Mouse (Mus musculus): ENCODE measurements around the gene Bap1. TPM values are rescaled to one million over a fixed set of nuclear protein-coding genes. Genes with fewer than 3 reads are reported as not detected.
A peak's percentile ranks its signal among the peaks of the same experiment; 100 is the strongest.

Bap1 gene
- polyA plus RNA-seq, 1 experiment, result 17.8 TPM

DNA sequence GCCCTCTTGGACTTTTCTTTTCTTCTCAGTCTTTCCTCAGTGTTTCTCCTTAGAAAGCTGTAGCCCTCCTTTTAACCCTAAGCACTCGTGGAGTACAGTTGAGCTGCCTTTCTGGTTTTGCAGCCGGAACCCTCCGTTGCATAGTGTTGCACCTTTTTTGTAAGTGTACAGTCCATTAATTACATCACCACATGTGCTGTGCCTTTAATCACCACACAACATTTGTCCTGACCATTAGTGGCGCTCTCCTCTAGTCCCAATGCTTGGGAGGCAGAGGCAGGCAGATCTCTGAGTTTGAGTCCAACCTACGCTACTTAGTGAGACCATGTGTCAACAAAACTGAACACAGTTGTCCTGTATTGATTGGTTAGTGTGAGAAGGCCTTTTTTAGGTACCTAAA lies 841 bp downstream of the Bap1 start:
- peak overlapping the region; percentile 79 for H3K4me3 ChIP-seq (ENCODE audit: insufficient read depth, low read depth, low read length)
- no peaks in the 10 kb centered on the region; the same call in 1 of the 2 replicates for H3K4me1 ChIP-seq (ENCODE audit: control insufficient read depth, insufficient read depth, insufficient read length, low read length)
- no peak overlapping the region for H3K27ac ChIP-seq (replicated peaks; ENCODE audit: low read depth, low read length)

DNA sequence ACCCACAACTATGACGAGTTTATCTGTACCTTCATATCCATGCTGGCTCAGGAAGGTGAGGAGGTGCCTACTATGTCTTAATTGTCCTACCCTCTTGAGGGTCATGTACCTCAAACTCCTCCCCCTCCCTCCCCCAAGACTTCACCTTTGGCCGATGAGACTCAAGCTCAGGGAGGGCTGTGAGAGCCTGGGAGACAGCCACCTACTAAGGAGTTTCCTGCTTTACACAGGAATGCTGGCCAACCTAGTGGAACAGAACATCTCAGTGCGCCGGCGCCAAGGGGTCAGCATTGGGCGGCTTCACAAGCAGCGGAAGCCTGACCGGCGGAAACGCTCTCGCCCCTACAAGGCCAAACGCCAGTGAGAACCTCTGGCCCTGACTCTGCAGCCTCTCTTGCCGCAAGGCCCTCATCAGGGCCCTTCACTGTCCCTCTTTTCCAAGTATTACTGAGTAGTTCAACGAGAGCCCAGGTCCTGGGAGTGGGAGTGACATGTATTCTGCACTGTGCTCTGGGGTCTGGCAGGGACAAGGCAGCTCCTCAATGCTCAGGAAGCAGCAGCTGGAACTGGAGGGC lies 7.3 kb downstream of the Bap1 start:
- Histone ChIP-seq H3K4me3 (ENCODE audit: insufficient read depth, low read depth, low read length) (no peak overlapping the region), H3K4me1 (ENCODE audit: control insufficient read depth, insufficient read depth, insufficient read length, low read length) (no peaks in the 10 kb centered on the region), H3K27ac (replicated peaks; ENCODE audit: low read depth, low read length) (no peak overlapping the region)

DNA sequence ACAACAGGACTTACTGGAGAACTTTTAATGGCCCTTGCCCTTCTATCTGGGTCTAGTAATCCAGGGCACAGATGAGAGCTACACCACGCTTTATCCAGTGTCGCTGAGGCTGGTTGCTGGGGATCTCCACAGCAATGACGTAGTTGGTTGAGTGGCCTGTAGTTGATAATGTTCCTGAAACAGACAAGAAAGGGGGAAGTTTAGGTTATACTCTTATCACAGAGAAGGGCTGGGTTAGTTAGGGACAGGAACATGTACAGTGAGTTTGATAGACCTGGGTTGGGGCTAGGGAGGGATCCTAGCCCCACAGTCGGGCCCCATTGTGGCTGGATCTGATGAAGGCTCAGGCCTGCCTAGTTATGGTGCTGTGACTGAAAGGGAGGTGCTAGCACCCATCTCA lies 9.1 kb downstream of the Bap1 start:
- H3K4me1 ChIP-seq (ENCODE audit: control insufficient read depth, insufficient read depth, insufficient read length, low read length), result no peaks in the 10 kb centered on the region
- H3K27ac ChIP-seq (replicated peaks; ENCODE audit: low read depth, low read length), result no peak overlapping the region
- H3K4me3 ChIP-seq (ENCODE audit: insufficient read depth, low read depth, low read length), result no peak overlapping the region

DNA sequence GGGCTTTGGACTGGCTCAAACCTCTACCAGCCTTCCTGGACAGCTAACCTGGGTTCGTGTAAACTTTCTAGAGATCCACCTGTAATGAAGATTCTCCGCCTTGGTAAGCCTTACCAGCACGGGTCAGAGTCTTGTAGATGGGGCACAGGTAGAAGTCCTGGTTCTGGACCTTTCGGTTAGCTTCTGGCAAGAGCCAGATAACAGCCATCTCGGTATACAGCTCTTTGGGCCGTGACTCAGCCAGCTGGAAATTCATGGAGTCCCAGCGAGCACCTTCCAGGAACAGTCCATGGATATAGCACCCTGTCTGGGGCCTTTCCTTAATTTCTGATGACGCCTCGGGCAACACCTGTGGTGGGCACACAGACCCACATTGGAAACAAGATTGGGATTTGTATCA lies 9.7 kb downstream of the Bap1 start:
- H3K27ac ChIP-seq (replicated peaks; ENCODE audit: low read depth, low read length), result no peak overlapping the region
- H3K4me3 ChIP-seq (ENCODE audit: insufficient read depth, low read depth, low read length), result no peak overlapping the region
- no peaks in the 10 kb centered on the region for H3K4me1 ChIP-seq (ENCODE audit: control insufficient read depth, insufficient read depth, insufficient read length, low read length)

DNA sequence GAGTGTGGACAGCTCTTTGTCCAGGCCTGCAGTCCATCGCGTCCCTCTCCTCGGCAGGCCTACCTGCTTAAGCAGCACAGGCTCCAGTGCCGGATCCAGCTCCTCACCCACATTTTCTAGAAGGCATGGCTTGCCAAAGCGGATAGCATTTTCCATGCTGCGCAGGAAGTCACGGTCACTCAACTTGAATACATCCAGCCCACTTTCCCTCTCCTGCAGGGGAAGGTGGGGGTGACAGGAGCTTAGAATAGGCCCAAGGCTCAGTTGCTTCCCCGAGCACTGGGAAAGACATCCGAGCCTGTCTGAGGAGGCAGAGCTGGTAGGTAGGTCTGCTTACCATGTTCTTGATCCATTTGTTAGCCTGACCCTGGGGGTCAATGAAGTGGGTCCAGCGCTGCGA lies 16.4 kb downstream of the Bap1 start:
- Histone ChIP-seq H3K4me3 (ENCODE audit: insufficient read depth, low read depth, low read length) (no peak overlapping the region), H3K27ac (replicated peaks; ENCODE audit: low read depth, low read length) (no peak overlapping the region)

DNA sequence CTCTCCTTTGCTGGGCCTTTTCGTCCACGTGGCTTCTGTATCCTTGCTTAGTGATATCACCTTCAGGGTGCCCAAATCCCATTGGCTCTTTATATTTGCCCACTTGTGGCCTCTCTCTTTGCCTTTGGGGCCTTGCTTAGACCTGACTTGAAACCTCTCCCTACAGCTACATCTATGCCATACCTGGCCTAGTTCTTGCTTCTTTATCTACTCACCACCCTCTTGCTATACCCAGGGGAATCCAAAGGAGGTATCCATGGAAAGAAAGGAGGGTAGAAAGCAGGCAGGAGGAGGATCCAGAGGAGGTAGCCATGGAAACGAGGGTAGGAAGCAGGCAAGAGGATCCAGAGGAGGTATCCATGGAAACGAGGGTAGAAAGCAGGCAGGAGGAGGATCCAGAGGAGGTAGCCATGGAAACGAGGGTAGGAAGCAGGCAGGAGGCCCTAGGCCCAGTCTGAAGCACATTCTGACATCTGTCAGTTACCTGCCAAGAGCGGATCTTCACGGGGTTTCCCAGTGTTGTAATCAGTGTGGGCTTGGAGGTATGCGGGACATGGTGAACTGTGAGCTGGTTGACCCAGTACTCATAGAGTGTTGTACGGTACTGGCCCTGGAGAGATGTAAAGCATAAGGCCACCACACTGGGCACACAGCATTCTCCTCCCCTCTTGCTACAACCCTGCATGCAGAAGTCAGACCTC lies 17.2 kb downstream of the Bap1 start:
- H3K27ac ChIP-seq (replicated peaks; ENCODE audit: low read depth, low read length), result no peak overlapping the region
- H3K4me3 ChIP-seq (ENCODE audit: insufficient read depth, low read depth, low read length), result no peak overlapping the region
- H3K4me1 ChIP-seq (ENCODE audit: control insufficient read depth, insufficient read depth, insufficient read length, low read length), result no peaks in the 10 kb centered on the region

More for the DNA sequence above, 16.4 kb downstream of the Bap1 start:
- H3K4me1 ChIP-seq (ENCODE audit: control insufficient read depth, insufficient read depth, insufficient read length, low read length), result no peaks in the 10 kb centered on the region

DNA sequence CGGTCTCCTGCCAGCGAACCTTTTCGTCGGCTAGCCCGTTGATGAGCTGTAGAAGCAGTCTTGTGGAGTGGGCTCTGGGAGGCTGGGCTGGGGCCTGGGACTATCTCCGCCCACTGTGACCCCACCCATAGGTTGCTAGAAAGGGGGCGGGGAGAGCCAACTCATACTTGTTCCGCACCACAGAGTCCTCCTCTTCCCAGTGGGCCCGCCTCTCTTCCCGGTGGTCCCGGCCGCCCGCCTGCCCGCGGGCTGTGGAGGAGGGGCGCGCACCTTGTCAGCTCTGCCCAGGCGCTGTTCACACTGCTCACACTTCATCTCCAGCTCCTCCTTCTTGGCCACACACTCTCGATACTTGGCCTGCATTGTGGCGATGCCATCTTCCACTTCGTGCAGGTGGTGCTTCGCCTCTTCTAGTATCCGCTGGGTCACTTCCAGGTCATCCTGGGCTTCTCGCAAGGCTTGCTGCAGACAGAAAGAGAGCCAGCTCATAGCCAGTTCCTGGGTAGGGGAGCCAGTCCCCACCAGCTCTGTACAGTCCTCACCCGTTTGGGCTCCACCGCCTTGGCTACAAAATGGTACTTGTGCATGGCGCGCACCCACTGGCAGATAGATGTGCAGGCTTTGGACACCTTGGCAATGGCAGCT lies 18.3 kb downstream of the Bap1 start:
- Histone ChIP-seq H3K4me1 (ENCODE audit: control insufficient read depth, insufficient read depth, insufficient read length, low read length) (no peaks in the 10 kb centered on the region), H3K4me3 (ENCODE audit: insufficient read depth, low read depth, low read length) (no peak overlapping the region), H3K27ac (replicated peaks; ENCODE audit: low read depth, low read length) (no peak overlapping the region)

DNA sequence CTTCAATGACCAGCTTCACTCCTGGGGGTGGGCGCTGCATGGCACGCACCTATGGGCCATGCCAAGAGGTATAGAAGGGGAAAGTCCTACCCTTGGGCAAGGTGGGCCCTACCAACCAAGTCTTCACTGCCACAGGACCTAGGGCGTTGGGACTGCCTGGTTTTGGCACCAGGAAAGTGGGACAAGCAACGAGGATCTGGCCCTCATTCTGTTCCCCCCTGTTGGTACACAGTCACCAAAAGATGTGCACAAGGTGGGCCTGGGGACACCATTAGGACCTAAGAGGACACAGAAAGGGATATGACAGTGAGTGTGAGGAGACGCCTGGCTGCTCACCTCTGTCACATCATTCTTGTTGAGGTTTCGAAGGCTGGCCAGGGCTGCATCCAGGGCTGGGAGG lies 19.9 kb downstream of the Bap1 start:
- no peaks in the 10 kb centered on the region for H3K4me1 ChIP-seq (ENCODE audit: control insufficient read depth, insufficient read depth, insufficient read length, low read length)
- H3K4me3 ChIP-seq (ENCODE audit: insufficient read depth, low read depth, low read length), result no peak overlapping the region
- H3K27ac ChIP-seq (replicated peaks; ENCODE audit: low read depth, low read length), result no peak overlapping the region

DNA sequence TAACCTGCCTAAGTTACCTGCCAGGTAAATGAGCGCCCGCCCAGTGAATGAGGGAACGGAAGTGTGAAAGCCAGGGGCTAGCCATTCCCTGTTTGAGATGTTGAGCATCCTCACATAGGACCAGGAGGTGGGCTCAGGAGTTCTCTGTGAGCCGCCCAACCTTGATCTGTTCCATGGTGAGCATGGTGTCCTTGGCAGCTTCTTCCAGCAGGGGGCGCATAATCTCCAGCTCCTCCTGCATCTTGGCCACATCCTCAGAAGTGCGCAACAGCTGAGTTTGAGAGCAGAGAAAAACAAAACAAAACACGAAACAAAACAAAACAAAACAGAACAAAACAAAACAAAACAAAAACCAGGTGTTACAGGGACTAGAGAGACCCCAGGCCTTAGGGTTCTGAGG lies 20.9 kb downstream of the Bap1 start:
- H3K27ac ChIP-seq (replicated peaks; ENCODE audit: low read depth, low read length), result no peak overlapping the region
- no peak overlapping the region for H3K4me3 ChIP-seq (ENCODE audit: insufficient read depth, low read depth, low read length)
- no peaks in the 10 kb centered on the region for H3K4me1 ChIP-seq (ENCODE audit: control insufficient read depth, insufficient read depth, insufficient read length, low read length)

DNA sequence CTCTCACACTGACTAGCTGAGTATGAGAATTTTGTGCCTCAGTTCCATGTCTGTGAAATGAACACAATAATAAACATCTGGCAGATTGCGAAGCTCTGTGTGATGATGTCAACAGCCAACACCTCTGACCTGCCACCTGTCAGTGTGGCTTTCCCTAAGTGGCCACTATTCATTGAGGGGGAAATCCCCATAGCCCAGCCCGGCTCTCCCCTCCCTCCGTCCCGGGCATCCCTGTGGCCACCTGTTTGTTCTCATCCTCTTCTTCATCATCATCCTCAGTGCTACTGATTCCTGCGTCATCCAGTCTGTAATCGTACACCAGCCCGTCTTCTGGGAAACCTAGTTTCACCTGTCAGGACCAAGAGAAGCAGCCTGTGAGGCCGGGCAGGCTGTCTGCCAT lies 34.5 kb downstream of the Bap1 start:
- H3K4me1 ChIP-seq (ENCODE audit: control insufficient read depth, insufficient read depth, insufficient read length, low read length), result no peaks in the 10 kb centered on the region

More for the DNA sequence above, 34.5 kb downstream of the Bap1 start:
- no peak overlapping the region for H3K27ac ChIP-seq (replicated peaks; ENCODE audit: low read depth, low read length)
- H3K4me3 ChIP-seq (ENCODE audit: insufficient read depth, low read depth, low read length), result no peak overlapping the region

Other genes starting within 250 kb of the Bap1 start
- 153 and 202 TPM in 2 replicates for gene Spcs1, start 249.8 kb upstream of the Bap1 start, polyA plus RNA-seq (2012; ENCODE audit: insufficient read depth, insufficient read length, missing spikeins)
- 12.9 and 19.0 TPM in 2 replicates for gene Pbrm1, start 232.3 kb upstream of the Bap1 start, polyA plus RNA-seq (2012; ENCODE audit: insufficient read depth, insufficient read length, missing spikeins)
- 25.5 and 43.9 TPM in 2 replicates for gene Gnl3, start 232.3 kb upstream of the Bap1 start, polyA plus RNA-seq (2012; ENCODE audit: insufficient read depth, insufficient read length, missing spikeins)
- 119 and 175 TPM in 2 replicates for gene Smim4, start 122.5 kb upstream of the Bap1 start, polyA plus RNA-seq (2012; ENCODE audit: insufficient read depth, insufficient read length, missing spikeins)
- gene Nt5dc2, start 120.4 kb upstream of the Bap1 start, polyA plus RNA-seq (2012; ENCODE audit: insufficient read depth, insufficient read length, missing spikeins), result 2.5 and 4.0 TPM in 2 replicates
- gene Stab1, start 82.8 kb upstream of the Bap1 start, polyA plus RNA-seq (2012; ENCODE audit: insufficient read depth, insufficient read length, missing spikeins), result 25.2 and 28.0 TPM in 2 replicates
- gene Tnnc1, start 43.1 kb upstream of the Bap1 start, polyA plus RNA-seq (2012; ENCODE audit: insufficient read depth, insufficient read length, missing spikeins), result 17.2 and 24.4 TPM in 2 replicates
- gene Nisch, start 34.5 kb upstream of the Bap1 start, polyA plus RNA-seq (2012; ENCODE audit: insufficient read depth, insufficient read length, missing spikeins), result 83.6 and 84.5 TPM in 2 replicates
- gene Sema3g, start 33.6 kb upstream of the Bap1 start, polyA plus RNA-seq (2012; ENCODE audit: insufficient read depth, insufficient read length, missing spikeins), result 5.4 and 10.5 TPM in 2 replicates
- gene Phf7, start 133 bp upstream of the Bap1 start, polyA plus RNA-seq (2012; ENCODE audit: insufficient read depth, insufficient read length, missing spikeins), result 7.3 and 9.9 TPM in 2 replicates
- not detected in 2 replicates for gene Dnah1, start 72.4 kb downstream of the Bap1 start, polyA plus RNA-seq (2012; ENCODE audit: insufficient read depth, insufficient read length, missing spikeins)
- gene Capn7, start 85.2 kb downstream of the Bap1 start, polyA plus RNA-seq (2012; ENCODE audit: insufficient read depth, insufficient read length, missing spikeins), result 14.9 and 16.9 TPM in 2 replicates
- 65.9 and 67.5 TPM in 2 replicates for gene Sh3bp5, start 184.6 kb downstream of the Bap1 start, polyA plus RNA-seq (2012; ENCODE audit: insufficient read depth, insufficient read length, missing spikeins)
- 8.2 and 8.6 TPM in 2 replicates for gene Eaf1, start 242.9 kb downstream of the Bap1 start, polyA plus RNA-seq (2012; ENCODE audit: insufficient read depth, insufficient read length, missing spikeins)
- 16.9 TPM in 2 replicates for gene Mettl6, start 243.6 kb downstream of the Bap1 start, polyA plus RNA-seq (2012; ENCODE audit: insufficient read depth, insufficient read length, missing spikeins)

All from brown adipose tissue, adult 24 weeks (tissue).